Mouse (Mus musculus): ENCODE data around the gene Col6a1.

Gene Col6a1

DNA sequence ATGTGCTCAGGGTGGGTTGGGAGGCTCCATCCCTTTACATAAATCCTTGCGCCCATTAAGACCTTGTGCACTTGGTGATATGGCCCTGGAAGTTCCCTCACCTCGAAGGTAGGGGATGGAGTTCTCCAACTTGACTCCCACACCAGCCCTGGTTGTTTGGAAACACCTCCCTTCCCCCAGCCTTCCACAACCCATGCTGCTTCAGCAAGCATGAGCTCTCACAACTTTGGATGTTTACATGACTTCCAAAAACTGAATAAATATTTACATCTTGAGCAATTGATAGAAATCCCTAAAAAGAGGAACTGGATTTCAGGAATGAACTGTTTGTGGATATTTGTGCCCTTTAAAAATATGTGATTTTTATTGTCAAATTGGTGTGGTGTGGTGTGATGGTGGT lies 50.7 kb downstream of the Col6a1 start:
- no peak for DNase-seq

- no peak for DNase-seq
These were observed 51.4 kb downstream of the Col6a1 start for GRCm38 (mm10) chr10:76674581-76674980.

- DNase-seq, result no peak
These were observed 54.0 kb downstream of the Col6a1 start for GRCm38 (mm10) chr10:76671939-76672338.

DNA sequence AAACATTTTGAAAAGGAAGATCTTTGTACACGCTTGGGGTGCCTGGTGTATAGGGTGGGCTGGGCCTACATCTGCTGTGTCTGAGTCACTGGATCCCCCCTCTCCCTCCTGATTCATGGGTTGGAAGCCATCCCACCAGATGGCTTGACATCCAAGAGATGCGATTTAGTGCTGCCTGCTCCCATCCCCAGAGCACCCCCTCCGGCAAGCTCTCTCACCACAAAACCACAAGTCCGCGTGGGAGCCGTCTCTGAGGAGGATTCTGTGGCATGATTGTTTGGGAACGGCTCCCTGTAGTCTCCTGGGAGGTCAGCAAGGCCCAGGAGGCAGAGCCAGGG lies 57.1 kb downstream of the Col6a1 start:
- DNase-seq, result peak; percentile 60 to 69

GRCm38 (mm10) chr10:76668261-76668946 lies 57.6 kb downstream of the Col6a1 start:
- DNase-seq, result no peak

GRCm38 (mm10) chr10:76667197-76667805 lies 58.7 kb downstream of the Col6a1 start:
- no peak for DNase-seq

GRCm38 (mm10) chr10:76665551-76665950 lies 60.4 kb downstream of the Col6a1 start:
- no peak for DNase-seq

- peak; percentile 87 to 89 for DNase-seq
These were observed 61.5 kb downstream of the Col6a1 start for GRCm38 (mm10) chr10:76664156-76665115.
